Mouse (Mus musculus): ENCODE data around the gene Pax7.

- no peak for TF ChIP-seq CTCF (IDR thresholded peaks at IDR 0.05; ENCODE audit: extremely low read depth, insufficient read length, insufficient replicate concordance, low read depth, low read length)
- TF ChIP-seq POLR2A (IDR thresholded peaks at IDR 0.05; ENCODE audit: low read depth, low read length): no peak
Observed at GRCm38 (mm10) chr4:139718978-139719377, 114.3 kb downstream of the Pax7 start.
